Comparison of ENCODE assay signal across 22 mouse cellular contexts in genomic region chr6:52266666-52266985, GRCm38 (mm10). TPM values are rescaled to one million over a fixed set of nuclear protein-coding genes. Genes with fewer than 3 reads are reported as not detected.
"Had no signal": no experiment of that assay in that cellular context is flagged by ENCODE, and none has a peak within 500 bp of the region (broad histone marks: within the 10 kb centered on the region; RNA-seq: fewer than 3 reads in every experiment).

No protein-coding gene starts in this region.

- H3K36me3 ChIP-seq: liver, embryonic 15.5 days; neural tube, embryonic 12.5 days had no signal

- H3K27ac ChIP-seq: kidney, postnatal 0 days; liver, embryonic 15.5 days; neural tube, embryonic 12.5 days; stomach, postnatal 0 days had no signal

- H3K4me3 ChIP-seq: liver, embryonic 15.5 days; neural tube, embryonic 12.5 days had no signal

- ATAC-seq: lung, postnatal 0 days had no signal

- DNase-seq: kidney, adult 11 months; kidney, adult 9 months; layer of hippocampus, adult 9-11 months; layer of hippocampus, postnatal 36 days; lung, adult 2 months; lung, postnatal 36 days; right cerebral cortex, adult 18-20 months; right cerebral cortex, postnatal 25 days had no signal

- H3K9ac ChIP-seq: liver, embryonic 15.5 days; neural tube, embryonic 12.5 days had no signal

- H3K9me3 ChIP-seq: liver, embryonic 15.5 days; neural tube, embryonic 12.5 days had no signal

- H3K4me1 ChIP-seq: liver, embryonic 15.5 days; neural tube, embryonic 12.5 days had no signal

- H3K4me2 ChIP-seq: liver, embryonic 11.5 days; liver, embryonic 15.5 days; neural tube, embryonic 12.5 days had no signal

RNA-seq across cellular contexts. Expression of gene Hoxa13, which starts 5.9 kb away (rescaled TPM):
- total RNA-seq: layer of hippocampus, adult 18-20 months; layer of hippocampus, postnatal 36 days; left cerebral cortex, adult 8-10 months; left cerebral cortex, postnatal 36 days; megakaryocyte progenitor cell, adult 5-6 weeks; monocyte, adult 5-6 weeks; neutrophil, adult 5-6 weeks had no signal
- polyA plus RNA-seq: kidney, postnatal 0 days; liver, embryonic 15.5 days; lung, adult 2 months; lung, postnatal 0 days; midbrain, embryonic 14.5 days; small intestine, adult 2 months; stomach, postnatal 0 days had no signal

RNA-seq across cellular contexts. Expression of gene Hoxa11, which starts 21.0 kb away (rescaled TPM):
- total RNA-seq: layer of hippocampus, adult 18-20 months; layer of hippocampus, postnatal 36 days; left cerebral cortex, adult 8-10 months; left cerebral cortex, postnatal 36 days; megakaryocyte progenitor cell, adult 5-6 weeks; monocyte, adult 5-6 weeks; neutrophil, adult 5-6 weeks had no signal
- polyA plus RNA-seq: liver, embryonic 15.5 days; lung, adult 2 months; lung, postnatal 0 days; midbrain, embryonic 14.5 days; small intestine, adult 2 months; stomach, postnatal 0 days had no signal

RNA-seq across cellular contexts. Expression of gene Hoxa10, which starts 26.0 kb away (rescaled TPM):
- total RNA-seq: layer of hippocampus, adult 18-20 months; layer of hippocampus, postnatal 36 days; left cerebral cortex, adult 8-10 months; left cerebral cortex, postnatal 36 days; monocyte, adult 5-6 weeks; neutrophil, adult 5-6 weeks had no signal
- polyA plus RNA-seq: lung, adult 2 months; lung, postnatal 0 days; midbrain, embryonic 14.5 days; small intestine, adult 2 months; stomach, postnatal 0 days had no signal

RNA-seq across cellular contexts. Expression of gene Hoxa9, which starts 35.7 kb away (rescaled TPM):
- total RNA-seq: layer of hippocampus, adult 18-20 months; layer of hippocampus, postnatal 36 days; left cerebral cortex, adult 8-10 months; left cerebral cortex, postnatal 36 days; monocyte, adult 5-6 weeks; neutrophil, adult 5-6 weeks had no signal
- polyA plus RNA-seq: lung, adult 2 months; midbrain, embryonic 14.5 days; small intestine, adult 2 months had no signal

RNA-seq across cellular contexts. Expression of gene Hoxa7, which starts 45.0 kb away (rescaled TPM):
- total RNA-seq: layer of hippocampus, postnatal 36 days; left cerebral cortex, adult 8-10 months; left cerebral cortex, postnatal 36 days; monocyte, adult 5-6 weeks; neutrophil, adult 5-6 weeks had no signal
- polyA plus RNA-seq: midbrain, embryonic 14.5 days had no signal
